Mouse (Mus musculus) large intestine, adult 2 months (tissue): ENCODE measurements around the gene Fam19a1. TPM values are rescaled to one million over a fixed set of nuclear protein-coding genes. Genes with fewer than 3 reads are reported as not detected.

Source experiments
- DNase-seq: peaks from one replicate; pipeline ENCODE4 v3.0.0-alpha.2; 2012; ENCODE audit warnings: low read depth, low spot score
- WGBS: fragments of 180-500 bp; shearing (Covaris S2); methylation state at CpG from one replicate; pipeline ENCODE4 v1.1.7; 2018; 5-methylcytosine and 5-hydroxymethylcytosine counted together
- polyA plus RNA-seq: library from polyadenylated mRNA; depleted of rRNA; stranded (reverse); fragments of >200 nt; gene quantifications from 2 replicates; pipeline ENCODE4 v1.2.3, GENCODE M21; 2012

The Fam19a1 gene
- polyA plus RNA-seq, 1 experiment = 0.06 TPM

- no peak for DNase-seq
Observed at GRCm38 (mm10) chr6:96429390-96429789, 316.4 kb downstream of the Fam19a1 start.

GRCm38 (mm10) chr6:96432397-96432796 lies 319.4 kb downstream of the Fam19a1 start:
- DNase-seq = no peak
- 67% methylated on average over 3 of the region's 3 CpGs for WGBS

More at GRCm38 (mm10) chr6:96429390-96429789, 316.4 kb downstream of the Fam19a1 start:
- WGBS = 59% methylated on average over 6 of the region's 6 CpGs

DNA sequence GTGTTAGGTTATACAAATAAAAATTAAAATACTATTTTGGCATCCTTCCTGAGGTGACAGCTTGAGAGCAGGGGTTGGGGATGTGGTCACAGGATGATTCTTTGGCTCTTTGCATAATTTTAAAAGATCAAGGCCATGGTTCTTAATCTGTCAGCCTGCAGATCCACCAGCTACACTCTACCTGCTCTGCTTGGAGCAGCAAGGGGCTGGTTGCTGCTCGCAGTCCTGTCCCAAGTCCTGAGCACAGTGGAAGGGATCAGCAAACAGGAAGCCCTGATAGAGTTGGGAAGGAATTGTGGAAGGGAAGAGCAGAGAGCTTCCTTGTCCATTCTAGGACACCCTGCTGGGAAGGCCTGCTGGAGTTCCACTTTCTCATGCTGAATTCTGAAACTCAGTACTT lies 320.9 kb downstream of the Fam19a1 start:
- WGBS = 82% methylated on average over 1 of the region's 1 CpGs
- no peak for DNase-seq

- DNase-seq = no peak
- WGBS = 4% methylated on average over 2 of the region's 2 CpGs
Observed at GRCm38 (mm10) chr6:96435545-96435944, 322.6 kb downstream of the Fam19a1 start.

DNA sequence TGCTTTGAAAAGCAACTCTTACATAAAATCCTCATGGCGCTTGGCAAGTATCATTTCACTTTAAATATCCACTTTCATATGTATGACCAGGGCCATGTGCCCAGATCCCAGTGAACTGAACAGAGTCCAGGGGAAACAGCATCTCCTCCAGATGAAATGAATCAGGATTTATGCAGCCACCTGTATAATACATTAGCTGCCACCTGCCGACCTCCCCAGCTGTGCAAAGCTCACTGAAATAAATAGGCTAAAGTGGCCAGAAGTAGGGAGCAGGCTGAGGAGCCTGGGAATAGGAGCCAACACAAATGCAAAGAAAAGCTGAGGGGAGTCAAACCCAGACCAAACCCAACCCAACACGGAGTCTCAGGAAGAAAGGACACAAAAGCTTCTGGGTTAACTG lies 324.9 kb downstream of the Fam19a1 start:
- 58% methylated on average over 3 of the region's 3 CpGs for WGBS
- DNase-seq = no peak

- 36% methylated on average over 2 of the region's 2 CpGs for WGBS
Observed at GRCm38 (mm10) chr6:96439419-96439818, 326.5 kb downstream of the Fam19a1 start.

DNA sequence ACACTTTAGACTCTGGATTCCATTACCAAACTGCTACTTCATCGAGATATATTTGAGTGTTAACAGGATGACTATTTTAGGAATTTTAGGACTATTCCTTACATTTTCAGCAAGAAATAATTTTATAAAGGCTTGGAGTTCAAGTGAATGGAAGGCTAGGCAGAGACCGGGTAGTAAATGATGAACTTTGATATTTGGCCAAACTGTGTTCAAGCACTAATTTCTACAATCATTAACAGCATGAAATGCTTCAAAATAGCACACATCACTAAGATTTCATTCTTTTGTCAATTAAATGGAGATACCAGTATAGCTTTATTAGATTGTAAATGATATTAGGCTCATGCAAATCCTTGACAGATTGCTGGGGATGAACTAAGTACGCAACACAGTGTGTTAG lies 329.0 kb downstream of the Fam19a1 start:
- DNase-seq = no peak

More at GRCm38 (mm10) chr6:96439419-96439818, 326.5 kb downstream of the Fam19a1 start:
- DNase-seq = no peak

GRCm38 (mm10) chr6:96447466-96447865 lies 334.5 kb downstream of the Fam19a1 start:
- no peak for DNase-seq
- 75% methylated on average over 4 of the region's 4 CpGs for WGBS

More for the DNA sequence above, 329.0 kb downstream of the Fam19a1 start:
- 72% methylated on average over 3 of the region's 3 CpGs for WGBS

DNA sequence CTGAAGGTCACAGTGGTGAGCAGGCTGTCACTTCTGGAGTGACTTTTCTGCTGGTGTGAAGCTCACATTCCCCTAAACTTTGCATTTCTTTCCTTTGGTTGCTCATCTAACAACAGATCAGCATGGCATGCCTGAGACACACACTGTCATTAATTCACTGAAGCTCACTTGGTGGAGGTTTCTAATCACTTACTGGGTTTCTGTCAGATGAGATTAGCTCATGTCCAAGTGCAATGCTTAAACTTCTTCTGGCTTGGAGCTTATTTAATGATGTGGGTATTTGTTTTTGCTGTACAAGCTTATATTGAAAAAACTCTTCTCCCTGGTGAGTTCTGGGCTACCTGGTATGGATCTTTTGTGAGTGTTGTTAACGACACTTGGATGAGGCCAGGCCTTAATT lies 343.3 kb downstream of the Fam19a1 start:
- DNase-seq = no peak
- WGBS = 85% methylated on average over 1 of the region's 1 CpGs

DNA sequence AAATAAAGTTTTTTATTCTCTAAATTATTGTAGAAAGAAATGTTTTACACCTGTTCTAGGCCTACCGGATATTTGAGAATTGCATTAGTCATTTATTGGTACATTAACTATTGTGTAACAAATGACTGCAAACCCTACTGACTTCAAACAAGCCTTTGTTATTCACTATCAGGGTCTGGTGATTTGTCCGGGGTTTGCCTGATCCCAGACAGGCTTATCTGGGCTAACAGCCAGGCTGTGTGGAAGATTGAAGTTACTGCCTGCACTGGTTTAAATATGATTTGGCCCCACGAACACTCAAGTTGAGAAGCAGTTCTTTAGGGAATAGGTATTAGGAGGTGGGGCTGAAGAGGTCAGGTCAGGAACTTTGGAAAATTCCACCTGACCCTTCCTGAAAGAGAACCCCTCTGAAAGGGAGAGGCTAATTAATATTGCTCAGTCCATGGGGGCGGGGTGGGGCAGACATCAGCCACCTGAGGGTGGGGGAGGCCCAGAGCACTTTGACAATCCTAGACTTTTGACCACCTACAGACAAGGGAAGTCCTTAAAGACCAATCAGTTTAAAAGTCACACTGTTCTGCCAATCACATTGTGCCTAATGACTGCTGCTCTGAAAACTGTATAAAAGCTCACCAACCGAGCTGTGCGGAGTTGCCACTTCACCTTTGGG lies 344.8 kb downstream of the Fam19a1 start:
- no peak for DNase-seq
- 50% methylated on average over 6 of the region's 6 CpGs for WGBS

DNA sequence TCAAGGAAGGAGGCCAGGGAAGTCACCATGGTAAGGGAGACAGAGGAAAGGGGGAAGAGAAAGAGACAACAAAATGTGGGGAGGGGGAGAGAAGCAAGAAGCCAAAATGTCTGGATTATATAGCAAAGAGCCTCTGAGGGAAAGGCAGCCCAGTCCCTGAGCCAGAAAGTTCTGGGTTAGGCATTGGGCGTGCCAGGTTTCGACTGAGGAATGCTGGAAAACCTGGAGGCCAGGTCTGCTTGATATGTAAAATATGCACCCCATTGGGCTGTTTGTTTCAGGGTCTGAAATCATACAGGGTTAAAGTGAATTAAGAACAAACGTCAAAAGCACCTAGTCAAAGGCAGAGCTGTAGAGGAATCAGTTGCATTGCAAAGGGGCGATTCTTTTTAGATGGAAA lies 346.1 kb downstream of the Fam19a1 start:
- WGBS = 73% methylated on average over 4 of the region's 4 CpGs
- DNase-seq = no peak

DNA sequence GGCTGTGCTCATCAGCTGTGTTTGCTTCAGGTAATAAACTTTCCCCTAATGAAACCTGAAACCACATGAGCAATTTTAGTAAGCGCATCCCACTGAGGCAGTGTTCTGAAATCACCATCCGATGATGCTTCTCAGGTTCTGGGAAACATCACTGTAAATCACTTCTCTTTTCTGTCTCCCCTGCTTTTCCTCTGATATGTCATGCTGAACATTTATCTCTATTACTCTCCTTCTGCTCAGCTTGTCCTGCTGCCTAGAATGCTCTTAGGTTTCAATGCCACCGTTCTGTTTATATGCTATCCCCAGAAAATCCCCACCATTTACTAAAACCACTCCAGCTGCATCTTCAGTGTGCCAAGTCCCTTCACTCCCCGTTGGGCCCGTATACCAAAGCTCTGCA lies 386.5 kb downstream of the Fam19a1 start:
- WGBS = 57% methylated on average over 5 of the region's 5 CpGs
- no peak for DNase-seq

- 68% methylated on average over 2 of the region's 2 CpGs for WGBS
- DNase-seq = no peak
Observed at GRCm38 (mm10) chr6:96541600-96541999, 428.6 kb downstream of the Fam19a1 start.

DNA sequence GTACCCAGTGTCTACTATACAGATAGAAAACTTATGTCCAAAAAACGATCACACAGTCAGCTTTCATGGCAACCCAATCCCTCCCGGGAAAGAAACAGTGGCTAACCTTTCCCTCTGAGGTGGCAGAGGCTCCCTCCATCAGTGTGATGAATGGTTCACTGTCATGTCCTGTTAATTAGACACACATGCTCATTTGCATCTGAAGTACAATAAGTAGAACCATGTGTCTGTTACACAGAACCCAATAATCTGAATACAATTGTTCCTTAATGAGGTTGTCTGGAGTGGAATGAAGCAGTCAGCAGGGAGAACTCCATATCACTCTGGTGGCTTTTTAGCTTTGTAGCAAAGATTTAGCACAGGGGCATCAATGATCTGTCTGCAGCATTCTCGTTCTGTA lies 431.9 kb downstream of the Fam19a1 start:
- 71% methylated on average over 3 of the region's 3 CpGs for WGBS
- DNase-seq = no peak

DNA sequence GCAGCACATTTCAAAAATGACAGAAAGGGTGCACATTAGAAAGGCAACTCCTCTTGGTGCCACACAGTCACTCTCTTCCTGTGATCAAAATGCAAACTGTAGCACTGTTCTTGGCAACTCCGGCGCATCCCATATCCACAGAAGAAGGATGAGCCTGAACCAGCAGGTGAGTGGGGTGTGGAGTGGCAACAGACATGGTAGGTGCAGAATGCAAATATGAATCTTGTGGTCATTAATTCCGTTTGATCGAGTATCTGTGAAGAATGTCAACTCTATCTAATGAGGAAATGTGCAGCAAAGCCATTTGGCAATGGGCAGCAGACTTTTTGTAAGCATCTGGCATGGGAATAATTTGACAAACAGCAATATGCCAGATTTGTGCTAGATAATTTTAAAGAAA lies 437.5 kb downstream of the Fam19a1 start:
- 90% methylated on average over 4 of the region's 4 CpGs for WGBS
- DNase-seq = no peak

DNA sequence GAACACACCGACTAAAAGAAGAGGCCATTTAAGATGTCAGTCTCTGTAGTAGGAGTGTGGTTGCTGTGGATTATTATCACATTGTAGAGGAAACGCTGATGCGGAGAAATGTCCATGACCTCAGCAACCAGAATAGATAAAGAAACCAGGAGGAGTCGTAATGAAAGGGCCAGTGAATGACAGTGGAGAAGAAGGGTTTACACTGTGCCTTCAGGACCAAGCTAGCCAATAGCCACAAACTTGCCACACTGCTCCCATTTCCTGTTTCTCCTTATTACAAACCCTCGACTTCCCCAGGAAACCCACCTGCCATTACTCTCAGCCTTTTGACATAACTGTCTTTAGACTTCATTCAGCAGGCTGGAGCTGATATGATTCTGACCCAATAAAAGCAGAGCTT lies 465.7 kb downstream of the Fam19a1 start:
- DNase-seq = no peak
- WGBS = 79% methylated on average over 5 of the region's 5 CpGs

DNA sequence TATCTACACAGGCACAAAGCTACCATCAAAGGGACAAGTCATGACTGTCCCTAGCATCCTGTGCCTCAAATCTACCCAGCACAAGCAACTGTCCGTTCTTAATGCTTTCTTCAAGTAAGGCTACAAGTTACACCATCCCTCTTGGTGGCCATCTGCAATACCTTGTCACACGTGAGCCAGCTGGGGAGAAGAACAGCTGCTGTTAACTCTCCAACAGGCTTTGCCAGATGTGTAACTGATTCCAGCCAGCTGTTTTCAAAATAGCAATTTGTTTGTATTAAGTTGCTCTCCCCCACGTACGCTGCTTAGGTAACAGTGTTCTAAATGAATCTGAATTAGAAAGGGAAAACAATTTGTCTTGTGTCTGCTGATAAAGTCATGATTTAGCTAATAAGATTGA lies 467.8 kb downstream of the Fam19a1 start:
- no peak for DNase-seq
- 75% methylated on average over 4 of the region's 4 CpGs for WGBS

- 72% methylated on average over 3 of the region's 3 CpGs for WGBS
- no peak for DNase-seq
Observed at GRCm38 (mm10) chr6:96581187-96581586, 468.2 kb downstream of the Fam19a1 start.

DNA sequence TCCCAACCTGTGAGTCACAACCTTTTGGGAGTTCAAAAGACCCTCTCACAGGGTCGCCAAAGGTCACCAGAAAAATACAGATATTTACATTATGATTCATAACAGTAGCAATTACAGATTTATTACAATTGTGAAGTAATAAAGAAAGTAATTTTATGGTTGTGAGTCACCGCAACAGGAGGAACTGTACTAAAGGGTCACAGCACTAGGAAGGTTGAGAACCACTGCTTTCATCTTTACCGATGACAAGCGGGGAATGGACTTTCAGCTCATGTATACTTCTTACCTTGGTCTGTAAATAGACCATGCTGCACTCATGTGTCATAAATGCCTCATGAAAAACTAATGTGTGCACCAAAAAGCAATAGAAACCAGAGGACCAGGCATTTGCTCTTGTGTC lies 474.5 kb downstream of the Fam19a1 start:
- WGBS = 30% methylated on average over 4 of the region's 4 CpGs
- peak; percentile 69 for DNase-seq

DNA sequence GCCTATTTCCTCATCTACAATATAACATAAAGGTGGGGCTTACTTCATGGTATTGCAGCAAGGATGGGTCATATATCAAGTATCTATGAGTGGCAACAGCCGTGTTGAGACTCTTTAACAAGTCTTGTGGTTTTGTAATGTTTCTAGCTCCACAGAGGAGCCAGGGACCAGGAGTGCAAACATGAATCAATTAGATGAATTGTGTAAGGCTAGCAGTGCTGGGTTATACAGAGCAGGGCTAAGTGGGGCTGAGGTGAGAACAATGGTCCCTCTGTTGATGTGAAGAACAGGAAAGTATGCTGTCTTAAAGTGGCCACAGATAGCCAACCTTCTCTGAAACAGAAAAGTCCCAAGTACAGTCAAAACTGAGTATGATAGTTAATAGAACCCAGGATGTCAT lies 480.1 kb downstream of the Fam19a1 start:
- DNase-seq = no peak

DNA sequence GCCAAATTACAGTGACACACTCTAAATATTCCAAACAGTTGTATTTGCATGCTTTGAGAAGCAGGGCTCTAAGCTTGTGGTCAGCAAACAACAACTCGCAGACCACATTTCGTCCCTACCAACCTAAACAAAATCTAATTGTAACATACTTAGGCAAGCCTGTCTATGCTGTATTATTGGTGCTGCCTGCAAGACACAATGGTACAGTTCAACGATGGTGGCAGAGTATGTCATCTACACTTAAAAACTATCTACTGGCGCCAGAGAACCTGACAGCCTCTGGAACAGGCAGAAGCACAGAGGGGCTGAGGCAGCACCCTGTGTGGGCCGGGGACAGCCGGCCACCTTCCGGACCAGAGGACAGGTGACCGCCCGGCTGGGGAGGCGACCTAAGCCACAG lies 482.2 kb downstream of the Fam19a1 start:
- no peak for DNase-seq
- 93% methylated on average over 10 of the region's 10 CpGs for WGBS

More for the DNA sequence above, 480.1 kb downstream of the Fam19a1 start:
- 28% methylated on average over 1 of the region's 1 CpGs for WGBS

DNA sequence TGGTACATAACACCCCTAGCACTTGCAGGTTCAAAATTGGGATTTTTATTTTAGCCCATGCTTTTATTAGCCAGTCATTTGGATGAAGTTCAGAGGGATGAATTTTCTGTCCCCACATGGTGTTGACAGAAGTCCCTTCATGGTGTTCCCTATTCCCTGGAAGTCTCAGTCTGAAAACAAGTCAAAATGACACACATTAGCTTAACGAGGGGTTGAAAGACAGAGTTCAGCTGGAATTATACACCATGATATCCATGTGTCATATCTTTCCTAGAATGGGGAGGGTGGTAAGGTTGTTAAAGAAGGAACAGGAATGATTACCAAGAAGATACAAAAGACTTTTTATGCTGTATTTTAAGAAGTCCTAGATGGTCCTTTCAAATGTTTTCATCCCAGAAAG lies 511.2 kb downstream of the Fam19a1 start:
- WGBS = 67% methylated on average over 1 of the region's 1 CpGs
- DNase-seq = no peak
